Mouse (Mus musculus): ENCODE data around the gene Zdhhc20. TPM values are rescaled to one million over a fixed set of nuclear protein-coding genes. Genes with fewer than 3 reads are reported as not detected.
"Not testable (repeated sequence)": the region's sequence is repeated elsewhere in the genome, so short reads cannot be mapped to it uniquely, and the experiment has no call there.

Gene Zdhhc20
- polyA plus RNA-seq, 1 experiment from 2014 or later: 33.8 TPM

GRCm38 (mm10) chr14:57915341-57915740 is 25.3 kb upstream of the Zdhhc20 start:
- Histone ChIP-seq H3K4me3 (ENCODE audit: low read length) (no peak overlapping the region), H3K4me2 (ENCODE audit: low read length) (no peak overlapping the region), H3K9me3 (ENCODE audit: control insufficient read depth, low read length) (no peaks in the 10 kb centered on the region), H3K36me3 (ENCODE audit: control insufficient read depth, insufficient read depth, low read length) (peaks cover 13% of the 10 kb centered on the region), H3K27ac (ENCODE audit: low read depth, low read length) (no peak overlapping the region), H3K9ac (ENCODE audit: low read depth, low read length) (no peak overlapping the region), H3K27me3 (replicated peaks; ENCODE audit: control insufficient read depth, insufficient read depth, low read length) (no peaks in the 10 kb centered on the region), H3K4me1 (ENCODE audit: control insufficient read depth, insufficient read depth, low read depth, low read length) (0 out of 2 replicates have a peak, but pooled peaks cover 2% of the 10 kb centered on the region)
- 49% methylated on average over 6 of the region's 6 CpGs for WGBS
- no peak for ATAC-seq

- not testable (repeated sequence) for ATAC-seq; H3K27me3 ChIP-seq (replicated peaks; ENCODE audit: control insufficient read depth, insufficient read depth, low read length); H3K4me2 ChIP-seq (ENCODE audit: low read length); H3K4me3 ChIP-seq (ENCODE audit: low read length); H3K9ac ChIP-seq (ENCODE audit: low read depth, low read length); H3K4me1 ChIP-seq (ENCODE audit: control insufficient read depth, insufficient read depth, low read depth, low read length); H3K27ac ChIP-seq (ENCODE audit: low read depth, low read length); H3K9me3 ChIP-seq (ENCODE audit: control insufficient read depth, low read length)
- WGBS: 64% methylated on average over 1 of the region's 1 CpGs
- peaks cover 11% of the 10 kb centered on the region for H3K36me3 ChIP-seq (ENCODE audit: control insufficient read depth, insufficient read depth, low read length)
These were observed 22.3 kb upstream of the Zdhhc20 start for GRCm38 (mm10) chr14:57912211-57913007.

GRCm38 (mm10) chr14:57911787-57912186 is 21.7 kb upstream of the Zdhhc20 start:
- H3K4me2 ChIP-seq (ENCODE audit: low read length); H3K27ac ChIP-seq (ENCODE audit: low read depth, low read length); H3K27me3 ChIP-seq (replicated peaks; ENCODE audit: control insufficient read depth, insufficient read depth, low read length); H3K4me1 ChIP-seq (ENCODE audit: control insufficient read depth, insufficient read depth, low read depth, low read length); H3K9ac ChIP-seq (ENCODE audit: low read depth, low read length); ATAC-seq; H3K36me3 ChIP-seq (ENCODE audit: control insufficient read depth, insufficient read depth, low read length); H3K9me3 ChIP-seq (ENCODE audit: control insufficient read depth, low read length); H3K4me3 ChIP-seq (ENCODE audit: low read length): not testable (repeated sequence)

GRCm38 (mm10) chr14:57911316-57911715 is 21.2 kb upstream of the Zdhhc20 start:
- Histone ChIP-seq H3K9me3 (ENCODE audit: control insufficient read depth, low read length) (no peaks in the 10 kb centered on the region), H3K27ac (ENCODE audit: low read depth, low read length) (no peak overlapping the region), H3K4me1 (ENCODE audit: control insufficient read depth, insufficient read depth, low read depth, low read length) (0 out of 2 replicates have a peak, but pooled peaks cover 2% of the 10 kb centered on the region), H3K4me2 (ENCODE audit: low read length) (no peak overlapping the region), H3K27me3 (replicated peaks; ENCODE audit: control insufficient read depth, insufficient read depth, low read length) (no peaks in the 10 kb centered on the region), H3K9ac (ENCODE audit: low read depth, low read length) (no peak overlapping the region), H3K36me3 (ENCODE audit: control insufficient read depth, insufficient read depth, low read length) (peaks cover 3% of the 10 kb centered on the region; the same call in 1 of the 2 replicates), H3K4me3 (ENCODE audit: low read length) (no peak overlapping the region)
- 0 out of 2 replicates have a peak, but pooled peaks have one; percentile 18 for ATAC-seq
- 73% methylated on average over 4 of the region's 4 CpGs for WGBS

- Histone ChIP-seq H3K27ac (ENCODE audit: low read depth, low read length) (no peak overlapping the region; the same call in 1 of the 2 replicates), H3K4me1 (ENCODE audit: control insufficient read depth, insufficient read depth, low read depth, low read length) (0 out of 2 replicates have a peak, but pooled peaks cover 2% of the 10 kb centered on the region), H3K4me3 (ENCODE audit: low read length) (peak overlapping the region; percentile 33), H3K36me3 (ENCODE audit: control insufficient read depth, insufficient read depth, low read length) (no peaks in the 10 kb centered on the region), H3K9me3 (ENCODE audit: control insufficient read depth, low read length) (no peaks in the 10 kb centered on the region), H3K9ac (ENCODE audit: low read depth, low read length) (peak overlapping the region; percentile 66), H3K27me3 (replicated peaks; ENCODE audit: control insufficient read depth, insufficient read depth, low read length) (no peaks in the 10 kb centered on the region), H3K4me2 (ENCODE audit: low read length) (peak overlapping the region; percentile 54)
- peak; percentile 93 for ATAC-seq
- WGBS: 20% methylated on average over 26 of the region's 26 CpGs
These were observed 20.5 kb upstream of the Zdhhc20 start for GRCm38 (mm10) chr14:57910501-57911068.

- WGBS: 62% methylated on average over 5 of the region's 5 CpGs
These were observed 19.2 kb upstream of the Zdhhc20 start for GRCm38 (mm10) chr14:57909297-57909696.

GRCm38 (mm10) chr14:57908431-57908830 is 18.4 kb upstream of the Zdhhc20 start:
- no peak overlapping the region for H3K9ac ChIP-seq (ENCODE audit: low read depth, low read length)
- no peaks in the 10 kb centered on the region for H3K36me3 ChIP-seq (ENCODE audit: control insufficient read depth, insufficient read depth, low read length)
- H3K4me3 ChIP-seq (ENCODE audit: low read length): no peak overlapping the region
- no peak overlapping the region for H3K27ac ChIP-seq (ENCODE audit: low read depth, low read length)
- H3K27me3 ChIP-seq (replicated peaks; ENCODE audit: control insufficient read depth, insufficient read depth, low read length): no peaks in the 10 kb centered on the region
- 0 out of 2 replicates have a peak, but pooled peaks cover 2% of the 10 kb centered on the region for H3K4me1 ChIP-seq (ENCODE audit: control insufficient read depth, insufficient read depth, low read depth, low read length)
- 81% methylated on average over 2 of the region's 2 CpGs for WGBS
- H3K9me3 ChIP-seq (ENCODE audit: control insufficient read depth, low read length): no peaks in the 10 kb centered on the region
- H3K4me2 ChIP-seq (ENCODE audit: low read length): no peak overlapping the region
- no peak for ATAC-seq

More at GRCm38 (mm10) chr14:57909297-57909696, 19.2 kb upstream of the Zdhhc20 start:
- H3K27ac ChIP-seq (ENCODE audit: low read depth, low read length): no peak overlapping the region
- H3K4me2 ChIP-seq (ENCODE audit: low read length): no peak overlapping the region
- no peak overlapping the region for H3K9ac ChIP-seq (ENCODE audit: low read depth, low read length)
- 0 out of 2 replicates have a peak, but pooled peaks cover 2% of the 10 kb centered on the region for H3K4me1 ChIP-seq (ENCODE audit: control insufficient read depth, insufficient read depth, low read depth, low read length)
- no peaks in the 10 kb centered on the region for H3K9me3 ChIP-seq (ENCODE audit: control insufficient read depth, low read length)
- no peak overlapping the region for H3K4me3 ChIP-seq (ENCODE audit: low read length)
- H3K36me3 ChIP-seq (ENCODE audit: control insufficient read depth, insufficient read depth, low read length): no peaks in the 10 kb centered on the region
- ATAC-seq: no peak
- no peaks in the 10 kb centered on the region for H3K27me3 ChIP-seq (replicated peaks; ENCODE audit: control insufficient read depth, insufficient read depth, low read length)

- Histone ChIP-seq H3K4me2 (ENCODE audit: low read length) (no peak overlapping the region), H3K27me3 (replicated peaks; ENCODE audit: control insufficient read depth, insufficient read depth, low read length) (no peaks in the 10 kb centered on the region), H3K4me3 (ENCODE audit: low read length) (no peak overlapping the region), H3K9ac (ENCODE audit: low read depth, low read length) (no peak overlapping the region), H3K36me3 (ENCODE audit: control insufficient read depth, insufficient read depth, low read length) (no peaks in the 10 kb centered on the region), H3K27ac (ENCODE audit: low read depth, low read length) (no peak overlapping the region), H3K9me3 (ENCODE audit: control insufficient read depth, low read length) (no peaks in the 10 kb centered on the region), H3K4me1 (ENCODE audit: control insufficient read depth, insufficient read depth, low read depth, low read length) (no peaks in the 10 kb centered on the region)
- no peak for ATAC-seq
- WGBS: 75% methylated on average over 1 of the region's 1 CpGs
These were observed 11.9 kb upstream of the Zdhhc20 start for GRCm38 (mm10) chr14:57901998-57902397.

GRCm38 (mm10) chr14:57896882-57897281 is 6.8 kb upstream of the Zdhhc20 start:
- no peaks in the 10 kb centered on the region for H3K27me3 ChIP-seq (replicated peaks; ENCODE audit: control insufficient read depth, insufficient read depth, low read length)
- no peak overlapping the region for H3K9ac ChIP-seq (ENCODE audit: low read depth, low read length)
- H3K4me3 ChIP-seq (ENCODE audit: low read length): no peak overlapping the region
- no peaks in the 10 kb centered on the region for H3K9me3 ChIP-seq (ENCODE audit: control insufficient read depth, low read length)
- H3K4me2 ChIP-seq (ENCODE audit: low read length): no peak overlapping the region
- no peak overlapping the region for H3K27ac ChIP-seq (ENCODE audit: low read depth, low read length)
- H3K36me3 ChIP-seq (ENCODE audit: control insufficient read depth, insufficient read depth, low read length): no peaks in the 10 kb centered on the region
- H3K4me1 ChIP-seq (ENCODE audit: control insufficient read depth, insufficient read depth, low read depth, low read length): no peaks in the 10 kb centered on the region
- WGBS: 97% methylated on average over 12 of the region's 12 CpGs
- ATAC-seq: no peak
